Mouse (Mus musculus) stomach, postnatal 0 days (tissue): ENCODE data around the gene Stard13. TPM values are rescaled to one million over a fixed set of nuclear protein-coding genes. Genes with fewer than 3 reads are reported as not detected.

Experiments
- ATAC-seq: fragments of 200-750 bp; cut with Nextera tagmentation; 2 replicates; pipeline ENCODE4 v1.8.0; 2017; ENCODE audit not compliant: low FRiP score, low TSS enrichment
- DNase-seq: peaks from one replicate; pipeline ENCODE4 v3.0.0-alpha.2; 2016; ENCODE audit warnings: low spot score
- H3K27ac ChIP-seq: fragments of 300-500 bp; sonication (generic); replicated peaks from 2 replicates; pipeline ENCODE4 v1.5.1; 2014; ENCODE audit warnings: mild to moderate bottlenecking, control low read depth
- H3K27me3 ChIP-seq: fragments of 300-500 bp; sonication (generic); 2 replicates; pipeline ENCODE4 v1.6.1; 2014; ENCODE audit warnings: low read length; ENCODE audit not compliant: control insufficient read depth, insufficient read depth
- H3K36me3 ChIP-seq: fragments of 300-500 bp; sonication (generic); 2 replicates; pipeline ENCODE4 v1.6.1; 2014; ENCODE audit warnings: low read length, mixed read lengths; ENCODE audit not compliant: control insufficient read depth, insufficient read depth
- H3K4me1 ChIP-seq: fragments of 300-500 bp; sonication (generic); replicated peaks from 2 replicates; pipeline ENCODE4 v1.6.1; 2014; ENCODE audit warnings: antibody characterized with exemption; ENCODE audit not compliant: control insufficient read depth, insufficient read depth
- H3K4me2 ChIP-seq: fragments of 300-500 bp; sonication (generic); replicated peaks from 2 replicates; pipeline ENCODE4 v1.6.1; 2014; ENCODE audit warnings: low read depth, mild to moderate bottlenecking, control low read depth, moderate library complexity
- H3K4me3 ChIP-seq: fragments of 300-500 bp; sonication (generic); 2 replicates; pipeline ENCODE4 v1.5.1; 2014; ENCODE audit warnings: low read depth, low read length, control low read depth
- H3K9ac ChIP-seq: fragments of 300-500 bp; sonication (generic); 2 replicates; pipeline ENCODE4 v1.6.1; 2014; ENCODE audit warnings: mild to moderate bottlenecking, low read length, control low read depth, mixed read lengths
- H3K9me3 ChIP-seq: fragments of 300-500 bp; sonication (generic); 2 replicates; pipeline ENCODE4 v1.6.1; 2016; ENCODE audit warnings: low read length; ENCODE audit not compliant: control insufficient read depth
- CTCF ChIP-seq: IDR thresholded peaks from 2 replicates; pipeline ENCODE4 v1.5.1; 2016; ENCODE audit warnings: antibody characterized with exemption, low read depth, mild to moderate bottlenecking, moderate library complexity
- EP300 ChIP-seq: optimal IDR thresholded peaks from 2 replicates; pipeline ENCODE3; 2016; ENCODE audit warnings: antibody characterized with exemption
- WGBS: fragments of 180-500 bp; shearing (Covaris S2); extraction: QIAGEN DNeasy Blood & Tissue Kit; methylation state at CpG from one replicate; pipeline ENCODE4 v1.1.7; 2014; 5-methylcytosine and 5-hydroxymethylcytosine counted together
- polyA plus RNA-seq: library from polyadenylated mRNA; unstranded; fragments of >200 nt; fragmentation: Nextera tagmentation; extraction: Ambion mirVana; gene quantifications from 2 replicates; pipeline ENCODE4 v1.2.1, GENCODE M21; 2015

The Stard13 gene
- polyA plus RNA-seq, 1 experiment from 2014 or later: 6.1 TPM

DNA sequence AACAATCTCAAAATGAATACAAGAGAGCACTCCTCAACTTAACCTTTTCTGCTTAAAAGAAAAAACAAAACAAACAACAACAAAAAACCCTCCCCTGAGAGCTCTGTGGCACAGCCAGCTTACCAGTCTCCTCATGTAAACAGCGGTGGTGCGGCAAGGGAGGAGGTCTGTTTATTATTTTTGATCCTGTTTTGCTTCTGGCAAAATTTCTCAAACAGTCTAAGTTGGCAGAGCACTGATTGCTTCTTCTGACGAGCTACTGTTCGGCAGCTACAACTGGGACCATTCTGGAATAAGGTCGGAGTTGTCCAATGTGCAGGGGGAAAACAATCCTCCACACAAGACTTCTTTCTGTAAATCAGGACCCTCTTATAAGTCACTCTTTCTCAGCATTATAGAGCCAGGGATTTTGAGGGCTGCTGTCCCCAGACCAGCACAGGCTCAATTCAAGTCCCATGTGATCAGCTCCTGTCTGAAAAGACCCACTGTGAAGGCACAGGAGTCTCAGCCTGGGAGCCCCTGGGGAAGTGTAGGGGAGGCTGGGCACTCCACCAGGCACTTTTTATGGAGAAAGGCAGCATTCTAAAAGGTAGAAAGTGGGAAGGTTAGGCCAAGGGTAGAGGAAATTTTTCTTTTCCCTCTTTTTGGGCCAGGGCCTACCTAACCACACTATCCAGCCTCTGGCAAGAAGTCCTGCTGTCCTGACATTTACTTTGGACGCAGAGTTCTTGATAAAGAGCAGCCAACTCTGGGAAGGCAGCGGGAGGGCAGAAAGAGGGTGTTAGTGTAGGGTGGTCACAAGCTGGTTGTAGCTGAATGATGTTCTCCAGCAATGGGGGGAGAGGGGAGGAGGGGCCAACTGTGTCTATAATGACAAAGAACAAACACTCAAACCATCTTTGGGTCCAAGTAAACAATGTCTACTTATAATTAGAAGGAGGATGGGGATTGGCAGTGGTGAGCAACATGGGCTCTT lies 58.9 kb downstream of the Stard13 start:
- WGBS: 51% methylated on average over 7 of the region's 7 CpGs
- H3K9me3 ChIP-seq: no peaks in the 10 kb centered on the region
- H3K4me3 ChIP-seq: no peak overlapping the region
- H3K27me3 ChIP-seq: no peaks in the 10 kb centered on the region
- no peak overlapping the region for H3K4me2 ChIP-seq
- DNase-seq (no peak), ATAC-seq (no peak)
- no peak overlapping the region; the same call in 1 of the 2 replicates for H3K9ac ChIP-seq
- peak overlapping the region; percentile 71 for H3K27ac ChIP-seq
- TF ChIP-seq CTCF (no peak), EP300 (no peak)
- H3K36me3 ChIP-seq: no peaks in the 10 kb centered on the region
- no peaks in the 10 kb centered on the region; the same call in 1 of the 2 replicates for H3K4me1 ChIP-seq

DNA sequence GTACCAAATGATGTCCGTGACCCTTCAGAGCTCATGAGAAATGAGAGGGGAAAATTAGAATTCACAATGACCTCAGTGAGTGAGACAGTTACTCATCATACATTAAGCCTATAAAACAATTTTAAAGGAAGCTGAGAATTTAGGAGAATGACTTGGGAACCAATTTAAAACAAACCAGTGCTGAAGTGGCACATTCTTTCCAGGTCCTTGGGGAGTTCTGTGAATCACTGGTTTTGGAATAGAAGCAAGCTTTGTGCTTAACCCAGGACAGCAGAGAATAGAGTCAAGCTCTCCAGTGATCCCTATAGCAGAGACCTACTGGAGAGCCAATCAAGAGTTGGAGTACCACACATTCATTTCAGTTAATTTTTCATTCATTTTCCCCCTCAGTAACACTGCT lies 59.9 kb downstream of the Stard13 start:
- H3K4me1 ChIP-seq: no peaks in the 10 kb centered on the region; the same call in 1 of the 2 replicates
- no peaks in the 10 kb centered on the region for H3K27me3 ChIP-seq
- DNase-seq (no peak), ATAC-seq (no peak)
- no peak overlapping the region for H3K4me2 ChIP-seq
- H3K27ac ChIP-seq: no peak overlapping the region
- no peaks in the 10 kb centered on the region for H3K9me3 ChIP-seq
- H3K9ac ChIP-seq: peak overlapping the region; percentile 13; the same call in 1 of the 2 replicates
- no peaks in the 10 kb centered on the region for H3K36me3 ChIP-seq
- H3K4me3 ChIP-seq: no peak overlapping the region
- TF ChIP-seq CTCF: no peak
- no peak for TF ChIP-seq EP300
- WGBS: 67% methylated on average over 1 of the region's 1 CpGs

DNA sequence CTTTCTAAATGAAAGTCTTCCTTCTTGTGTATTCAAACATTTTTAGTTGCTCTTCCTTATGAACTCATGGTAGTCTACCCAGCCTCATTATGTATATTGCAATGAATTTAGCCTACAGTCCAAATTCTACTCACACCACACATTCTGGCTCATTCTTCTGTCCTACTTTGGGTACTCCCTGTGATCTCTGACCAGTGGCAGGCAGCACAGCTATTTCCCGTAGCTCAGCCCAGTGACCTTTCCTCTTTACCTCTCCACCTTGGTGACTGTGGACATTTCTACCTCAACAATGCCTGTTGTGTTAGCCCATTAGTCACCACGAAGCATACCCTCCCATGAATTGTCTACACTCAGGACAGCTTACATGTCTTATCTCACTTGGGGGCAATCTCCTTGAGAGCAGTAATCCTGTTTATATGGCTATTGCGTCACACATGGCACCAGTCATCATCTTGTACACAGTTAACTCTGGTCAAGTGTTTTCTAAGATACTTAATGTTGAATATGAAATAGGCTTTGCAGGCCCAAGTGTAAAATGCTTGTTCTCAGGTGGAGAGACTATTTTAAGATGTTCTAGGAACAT lies 63.4 kb downstream of the Stard13 start:
- WGBS: 74% methylated on average over 3 of the region's 3 CpGs
- Histone ChIP-seq H3K27me3 (no peaks in the 10 kb centered on the region), H3K4me3 (no peak overlapping the region), H3K4me2 (no peak overlapping the region), H3K4me1 (peaks cover 5% of the 10 kb centered on the region; the same call in 1 of the 2 replicates), H3K9me3 (no peaks in the 10 kb centered on the region), H3K36me3 (no peaks in the 10 kb centered on the region), H3K27ac (no peak overlapping the region), H3K9ac (no peak overlapping the region)
- no peak for DNase-seq
- ATAC-seq: peak; percentile 72
- TF ChIP-seq EP300: no peak
- TF ChIP-seq CTCF: no peak

DNA sequence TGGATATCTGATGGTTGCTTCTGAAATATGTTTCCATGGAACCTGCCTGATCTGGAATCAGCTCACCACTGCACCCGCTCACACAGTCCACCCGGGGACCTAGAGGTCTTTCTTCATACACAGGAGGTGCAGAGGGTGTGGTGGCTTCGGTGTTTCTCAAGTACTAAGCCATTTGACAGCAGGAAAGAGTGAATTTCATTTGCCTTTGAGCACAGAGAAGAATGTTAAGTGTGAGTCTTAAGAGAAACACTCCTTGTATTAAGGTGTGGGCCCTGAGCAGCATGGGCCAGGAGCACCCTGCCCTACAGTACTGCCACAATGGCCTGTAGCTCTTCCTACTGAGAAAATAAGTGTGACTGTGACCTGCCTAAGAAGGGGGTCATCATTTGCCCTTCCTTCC lies 65.4 kb downstream of the Stard13 start:
- Histone ChIP-seq H3K4me2 (no peak overlapping the region), H3K4me1 (peaks cover 5% of the 10 kb centered on the region; the same call in 1 of the 2 replicates), H3K9me3 (no peaks in the 10 kb centered on the region), H3K4me3 (no peak overlapping the region), H3K36me3 (no peaks in the 10 kb centered on the region), H3K27me3 (no peaks in the 10 kb centered on the region), H3K27ac (peak overlapping the region; percentile 50; the same call in 1 of the 2 replicates), H3K9ac (no peak overlapping the region)
- no peak for DNase-seq
- 45% methylated on average over 3 of the region's 3 CpGs for WGBS
- peak; percentile 53 for ATAC-seq
- no peak for TF ChIP-seq CTCF

DNA sequence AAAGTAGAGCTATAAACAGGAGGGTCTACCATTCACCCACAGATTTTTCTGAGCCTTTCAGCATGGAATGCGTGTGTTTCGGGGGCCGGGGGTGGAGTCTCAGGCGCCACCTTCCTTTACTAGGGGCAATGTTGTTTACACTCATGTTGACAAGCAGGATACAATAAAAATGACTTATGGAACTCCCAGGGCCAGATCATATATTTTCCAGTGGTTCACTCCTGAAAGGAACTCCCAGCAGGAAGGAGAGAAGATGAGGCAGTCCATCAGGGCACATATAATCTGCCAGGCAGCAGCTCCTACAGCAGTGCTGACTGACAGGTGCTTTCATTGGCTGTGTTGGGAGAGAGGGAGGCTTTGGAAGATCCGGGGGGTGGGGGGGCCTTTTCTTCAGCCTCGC lies 66.0 kb downstream of the Stard13 start:
- Histone ChIP-seq H3K27me3 (no peaks in the 10 kb centered on the region), H3K4me3 (no peak overlapping the region), H3K4me2 (no peak overlapping the region), H3K9me3 (no peaks in the 10 kb centered on the region), H3K36me3 (no peaks in the 10 kb centered on the region), H3K9ac (no peak overlapping the region), H3K27ac (0 out of 2 replicates have a peak overlapping the region, but pooled peaks have one; percentile 13), H3K4me1 (peaks cover 5% of the 10 kb centered on the region; the same call in 1 of the 2 replicates)
- no peak for ATAC-seq
- DNase-seq: no peak
- TF ChIP-seq CTCF (no peak), EP300 (no peak)
- WGBS: 56% methylated on average over 6 of the region's 6 CpGs
